Mouse (Mus musculus) olfactory bulb, adult 2 months (tissue): ENCODE results near the gene Cbr2.

ENCODE experiments used
- CTCF ChIP-seq: fragments of 200-500 bp; IDR thresholded peaks from 2 replicates; pipeline ENCODE4 v1.5.1; 2012; ENCODE audit warnings: low read depth, mild to moderate bottlenecking, low read length, moderate library complexity; ENCODE audit not compliant: insufficient read depth
- POLR2A ChIP-seq: fragments of 200-500 bp; IDR thresholded peaks from 2 replicates; pipeline ENCODE4 v1.6.1; 2012; ENCODE audit warnings: mild to moderate bottlenecking, low read depth, low read length, moderate library complexity; ENCODE audit not compliant: insufficient read depth

GRCm38 (mm10) chr11:120693461-120693860, 38.5 kb downstream of the Cbr2 start:
- TF ChIP-seq CTCF (no peak), POLR2A (no peak)
